Mouse (Mus musculus) T-helper 17 cell (primary cell): Measurements from ENCODE around the gene Nudt16l1.

Experiments used
- in situ Hi-C, 2 experiments: fragments of 300-600 bp; cut with MboI, MseI; formaldehyde crosslinking; loops; 1 replicate in 1 of 2; 2 replicates in 1 of 2; pipeline ENCODE4 v1.15.1; 2025; ENCODE audit warnings: high pct_unique_total_duplicates in 2 of 2

Nudt16l1 gene

GRCm38 (mm10) chr16:4938461-4938860 lies at the start of gene Nudt16l1:
Gene Nudt16l1 (plus strand): TSS chr16:4938761.
- in situ Hi-C loops = no loop called here

- in situ Hi-C loops = no loop called here
Observed at GRCm38 (mm10) chr16:4890201-4890709, 48.3 kb upstream of the Nudt16l1 start.

DNA sequence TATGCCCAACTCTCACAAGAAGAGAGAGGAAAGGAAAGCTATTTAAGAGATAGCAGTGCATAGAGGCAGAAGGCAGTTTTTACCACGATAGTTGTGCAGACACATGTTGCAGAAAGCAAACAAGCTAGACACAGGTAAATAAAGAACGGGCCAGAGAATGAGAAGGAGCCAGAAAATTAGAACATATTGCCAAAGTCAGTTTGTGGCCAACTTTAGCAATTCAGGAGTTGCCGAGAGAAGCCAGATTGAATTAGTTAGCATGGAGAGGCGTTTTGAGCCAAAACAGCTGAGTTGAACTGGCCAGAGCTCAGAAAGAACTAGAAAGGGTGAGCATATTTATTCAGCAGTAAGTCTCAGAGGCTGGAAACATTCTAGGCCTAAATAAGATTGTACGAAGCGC lies 46.4 kb upstream of the Nudt16l1 start:
- in situ Hi-C loops = no loop called here

DNA sequence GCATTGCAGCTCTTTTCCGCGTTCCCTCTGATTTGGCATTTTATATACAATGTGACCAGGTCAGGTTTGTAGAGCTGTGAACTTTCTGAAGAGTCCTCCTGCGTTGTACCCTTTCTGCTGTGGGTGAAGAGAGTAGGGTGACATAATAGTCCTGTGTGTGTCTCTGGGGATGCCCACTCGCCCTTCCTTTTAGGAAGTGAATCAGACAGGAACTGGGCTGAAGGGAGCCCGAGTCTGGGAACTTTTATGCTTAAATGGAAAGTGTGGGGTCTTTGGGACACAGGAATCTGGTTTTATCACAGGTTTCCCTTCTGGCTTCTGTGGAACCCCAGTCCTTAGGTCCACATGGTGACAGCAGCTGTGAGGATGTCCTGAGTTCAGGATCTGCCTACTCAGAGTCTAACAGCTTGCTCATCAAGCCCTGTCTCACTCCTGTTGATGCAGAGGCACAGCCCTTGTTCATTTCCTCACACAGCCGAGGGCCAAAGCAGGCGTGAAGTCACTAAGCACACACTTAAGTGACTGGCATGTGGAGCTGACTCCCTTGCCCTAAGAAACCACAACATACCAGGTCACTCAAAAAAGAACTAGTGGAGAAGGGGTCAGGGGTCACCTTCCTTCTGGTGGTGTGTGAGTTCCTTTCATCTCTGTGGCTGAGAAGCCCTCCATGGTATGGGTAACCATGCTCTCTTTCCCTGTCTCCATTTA lies 44.2 kb upstream of the Nudt16l1 start:
- in situ Hi-C loops = no loop called here

GRCm38 (mm10) chr16:4896249-4897027 lies 42.1 kb upstream of the Nudt16l1 start:
- in situ Hi-C loops = no loop called here

DNA sequence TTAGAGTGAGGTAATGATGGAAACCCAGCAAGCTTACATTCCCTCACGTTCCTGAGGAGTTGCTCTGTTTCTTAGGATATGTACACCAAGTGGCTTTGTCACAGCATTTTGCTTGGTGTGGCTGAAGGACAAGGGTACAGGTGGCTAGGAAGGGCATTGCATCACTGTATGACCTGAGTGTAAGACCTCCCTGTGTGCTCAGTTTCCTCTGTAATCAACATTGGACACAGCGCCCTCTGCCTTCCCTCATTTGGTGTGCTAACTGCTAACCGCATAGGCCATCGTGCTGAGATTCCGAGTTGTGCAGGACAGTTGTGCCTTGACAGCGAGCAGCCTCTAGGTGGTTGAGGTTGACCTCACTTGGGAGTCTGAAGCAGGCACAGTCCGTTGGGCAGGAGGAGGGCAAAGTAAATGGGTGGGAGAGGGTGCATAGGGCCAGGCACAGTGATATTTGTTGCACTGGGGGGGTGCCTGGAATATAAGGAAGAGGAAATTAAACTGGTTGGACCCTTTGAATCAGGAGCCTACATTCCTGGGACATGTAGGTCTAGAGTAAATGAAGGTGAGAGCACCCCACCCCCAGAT lies 41.3 kb upstream of the Nudt16l1 start:
- in situ Hi-C loops = no loop called here

- in situ Hi-C loops = no loop called here
Observed at GRCm38 (mm10) chr16:4898881-4899280, 39.7 kb upstream of the Nudt16l1 start.

GRCm38 (mm10) chr16:4899711-4900110 lies 38.9 kb upstream of the Nudt16l1 start:
- in situ Hi-C loops = no loop called here

DNA sequence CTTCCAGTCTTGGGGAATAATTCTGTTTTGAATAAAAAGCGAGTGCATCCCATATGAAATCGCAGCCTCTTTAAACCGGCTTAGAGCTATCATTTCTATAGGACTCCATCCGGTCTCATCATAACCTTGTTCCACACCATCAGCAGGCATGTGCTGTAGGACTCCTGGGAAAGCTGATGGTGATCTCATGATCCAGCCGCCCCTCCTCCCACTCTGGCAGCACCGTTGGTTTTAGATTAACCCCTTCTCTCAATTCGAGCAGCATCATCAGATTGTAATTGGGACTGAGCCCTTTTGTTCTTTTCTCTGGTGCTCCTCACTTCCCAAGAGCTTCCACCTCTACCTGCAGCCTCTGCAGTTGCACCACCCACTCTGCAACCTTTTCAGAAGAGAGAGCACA lies 37.4 kb upstream of the Nudt16l1 start:
- in situ Hi-C loops = no loop called here

- in situ Hi-C loops = no loop called here
Observed at GRCm38 (mm10) chr16:4902390-4902789, 36.2 kb upstream of the Nudt16l1 start.

- in situ Hi-C loops = no loop called here
Observed at GRCm38 (mm10) chr16:4903491-4904102, 35.0 kb upstream of the Nudt16l1 start.

GRCm38 (mm10) chr16:4904878-4905277 lies 33.7 kb upstream of the Nudt16l1 start:
- in situ Hi-C loops = no loop called here

- in situ Hi-C loops = no loop called here
Observed at GRCm38 (mm10) chr16:4905591-4905990, 33.0 kb upstream of the Nudt16l1 start.

GRCm38 (mm10) chr16:4906559-4906958 lies 32.0 kb upstream of the Nudt16l1 start:
- in situ Hi-C loops = no loop called here

GRCm38 (mm10) chr16:4907386-4907785 lies 31.2 kb upstream of the Nudt16l1 start:
- in situ Hi-C loops = no loop called here

DNA sequence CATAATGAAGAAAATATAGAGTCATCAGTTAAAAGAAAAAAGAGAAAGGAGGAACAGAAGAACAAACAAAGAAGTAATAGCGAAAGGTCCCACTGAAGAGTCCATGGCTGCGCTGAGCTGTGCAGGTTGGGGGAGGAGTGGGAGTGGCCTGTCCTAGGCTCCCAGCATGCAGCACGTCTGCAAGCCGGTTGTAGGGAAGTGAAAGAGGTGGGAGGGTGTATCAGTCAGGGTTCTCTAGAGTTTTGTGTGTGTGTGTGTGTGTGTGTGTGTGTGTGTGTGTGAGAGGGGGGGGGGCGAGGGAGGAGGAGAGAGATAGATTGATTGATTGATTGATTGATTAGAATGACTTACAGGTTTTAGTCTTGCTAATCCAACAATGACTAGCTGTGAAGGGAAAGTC lies 30.6 kb upstream of the Nudt16l1 start:
- in situ Hi-C loops = no loop called here

DNA sequence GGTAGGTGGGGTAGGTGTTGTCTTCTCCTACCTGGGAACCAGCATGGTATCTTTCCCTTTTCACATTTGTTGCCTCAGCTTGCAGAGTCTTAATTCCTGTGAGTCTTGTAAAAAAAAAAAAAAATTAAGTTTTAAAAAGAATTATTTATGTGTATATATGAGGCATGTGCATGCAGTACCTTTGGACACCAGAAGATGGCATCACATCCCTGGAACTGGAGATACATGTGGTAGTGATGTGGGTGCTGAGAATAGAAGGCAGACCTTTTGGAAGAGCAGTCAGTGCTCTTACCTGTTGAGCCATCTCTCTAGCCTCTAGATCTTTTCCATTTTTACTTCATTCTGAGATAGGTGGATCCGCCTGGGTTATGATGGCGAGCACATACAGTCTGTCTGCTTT lies 28.8 kb upstream of the Nudt16l1 start:
- in situ Hi-C loops = no loop called here

DNA sequence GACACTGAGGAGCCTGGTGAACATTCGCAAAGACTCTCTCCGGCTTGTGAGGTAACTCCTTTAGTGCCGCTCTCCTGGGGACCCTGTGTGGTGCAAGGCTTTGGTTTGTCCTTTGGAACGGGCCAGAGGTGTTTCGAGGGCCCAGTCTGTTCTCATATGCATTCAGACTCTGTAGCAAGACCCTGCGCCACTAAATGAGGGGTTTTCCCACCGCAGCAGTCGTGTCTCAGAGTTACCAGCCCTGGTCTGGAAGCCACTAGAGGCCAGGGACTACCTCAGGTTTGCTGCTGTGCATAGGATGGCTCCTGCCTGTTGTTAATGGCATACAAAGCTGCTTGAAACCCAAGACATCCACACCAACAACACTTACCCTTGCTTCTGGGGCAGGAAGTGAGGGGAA lies 27.8 kb upstream of the Nudt16l1 start:
- in situ Hi-C loops = no loop called here

- in situ Hi-C loops = no loop called here
Observed at GRCm38 (mm10) chr16:4912074-4912648, 26.4 kb upstream of the Nudt16l1 start.

DNA sequence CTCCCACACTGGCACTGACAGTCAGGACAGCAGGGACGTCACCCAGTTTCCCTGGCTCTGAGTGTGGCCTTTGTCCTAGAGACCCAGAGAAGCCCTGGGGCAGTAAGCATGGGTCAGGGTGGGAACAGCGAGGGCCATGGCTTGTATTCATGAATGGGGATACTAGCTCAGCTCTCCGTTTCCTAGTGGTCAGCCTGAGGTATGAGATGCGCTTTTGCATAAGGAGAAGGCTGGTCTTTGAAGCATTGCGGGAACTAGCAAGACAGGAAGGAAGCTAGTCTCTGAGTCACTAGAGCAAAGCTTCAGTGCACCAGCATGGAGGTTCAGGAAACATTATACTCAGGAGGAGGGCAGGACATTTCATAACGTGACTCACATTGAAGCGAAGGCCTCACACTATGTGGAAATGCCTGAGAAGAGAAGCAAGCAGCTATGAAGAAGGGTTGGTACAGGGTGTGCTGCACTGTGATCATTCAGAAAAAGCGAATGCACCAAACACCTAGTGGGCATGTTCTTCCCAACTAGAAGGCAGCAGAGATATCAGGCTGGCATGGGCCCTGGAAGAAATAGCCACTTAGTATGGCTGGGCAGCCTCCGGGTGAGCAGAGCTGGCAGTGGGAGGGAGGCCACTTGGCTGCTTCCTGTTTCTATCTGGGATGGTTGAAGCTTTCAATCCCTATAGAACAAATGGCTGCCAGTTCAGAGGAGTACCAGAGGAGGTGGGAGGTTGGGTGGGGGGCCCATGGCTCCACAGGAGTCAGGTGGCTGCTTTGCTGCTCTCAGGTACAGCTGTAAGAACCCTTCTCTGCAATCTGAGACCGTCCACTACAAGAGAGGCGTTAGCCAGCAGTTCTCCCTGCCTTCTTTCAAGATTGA lies 25.4 kb upstream of the Nudt16l1 start:
- in situ Hi-C loops = no loop called here
